Mouse (Mus musculus) neural tube, embryonic 13.5 days (tissue): ENCODE data around the gene Rasa2. TPM values are rescaled to one million over a fixed set of nuclear protein-coding genes. Genes with fewer than 3 reads are reported as not detected.
A peak's percentile ranks its signal among the peaks of the same experiment; 100 is the strongest.
"Not testable (repeated sequence)": the region's sequence is repeated elsewhere in the genome, so short reads cannot be mapped to it uniquely, and the experiment has no call there.

Experiments used
- ATAC-seq: fragments of 200-750 bp; cut with Nextera tagmentation; 2 replicates; pipeline ENCODE4 v1.8.0; 2017; ENCODE audit warnings: low read depth, mild to moderate bottlenecking, moderate TSS enrichment, moderate library complexity
- H3K27ac ChIP-seq: fragments of 300-500 bp; sonication (generic); replicated peaks from 2 replicates; pipeline ENCODE4 v1.5.1; 2015; ENCODE audit warnings: moderate library complexity, mild to moderate bottlenecking, inconsistent platforms
- H3K27me3 ChIP-seq: fragments of 300-500 bp; sonication (generic); 2 replicates; pipeline ENCODE4 v1.6.1; 2015; ENCODE audit warnings: mild to moderate bottlenecking, inconsistent platforms
- H3K36me3 ChIP-seq: fragments of 300-500 bp; sonication (generic); 2 replicates; pipeline ENCODE4 v1.6.1; 2015; ENCODE audit warnings: mild to moderate bottlenecking, inconsistent platforms
- H3K4me1 ChIP-seq: fragments of 300-500 bp; sonication (generic); replicated peaks from 2 replicates; pipeline ENCODE4 v1.6.1; 2015; ENCODE audit warnings: inconsistent platforms
- H3K4me2 ChIP-seq: fragments of 300-500 bp; sonication (generic); 2 replicates; pipeline ENCODE4 v1.6.1; 2015; ENCODE audit warnings: inconsistent platforms, mild to moderate bottlenecking, moderate library complexity
- H3K4me3 ChIP-seq: fragments of 300-500 bp; sonication (generic); 2 replicates; pipeline ENCODE4 v1.5.1; 2015; ENCODE audit warnings: mild to moderate bottlenecking, inconsistent platforms
- H3K9ac ChIP-seq: fragments of 300-500 bp; sonication (generic); 2 replicates; pipeline ENCODE4 v1.6.1; 2015; ENCODE audit warnings: moderate library complexity, mild to moderate bottlenecking, inconsistent platforms
- H3K9me3 ChIP-seq: fragments of 300-500 bp; sonication (generic); 2 replicates; pipeline ENCODE4 v1.6.1; 2016; ENCODE audit warnings: inconsistent platforms
- WGBS: fragments of 180-500 bp; shearing (Covaris S2); methylation state at CpG from one replicate; pipeline ENCODE4 v1.1.7; 2015; 5-methylcytosine and 5-hydroxymethylcytosine counted together
- polyA plus RNA-seq: library from polyadenylated mRNA; unstranded; fragments of >200 nt; fragmentation: Nextera tagmentation; extraction: Ambion mirVana; gene quantifications from 2 replicates; pipeline ENCODE4 v1.2.1, GENCODE M21; 2015

The Rasa2 gene
- polyA plus RNA-seq, 1 experiment from 2014 or later = 16.3 TPM

DNA sequence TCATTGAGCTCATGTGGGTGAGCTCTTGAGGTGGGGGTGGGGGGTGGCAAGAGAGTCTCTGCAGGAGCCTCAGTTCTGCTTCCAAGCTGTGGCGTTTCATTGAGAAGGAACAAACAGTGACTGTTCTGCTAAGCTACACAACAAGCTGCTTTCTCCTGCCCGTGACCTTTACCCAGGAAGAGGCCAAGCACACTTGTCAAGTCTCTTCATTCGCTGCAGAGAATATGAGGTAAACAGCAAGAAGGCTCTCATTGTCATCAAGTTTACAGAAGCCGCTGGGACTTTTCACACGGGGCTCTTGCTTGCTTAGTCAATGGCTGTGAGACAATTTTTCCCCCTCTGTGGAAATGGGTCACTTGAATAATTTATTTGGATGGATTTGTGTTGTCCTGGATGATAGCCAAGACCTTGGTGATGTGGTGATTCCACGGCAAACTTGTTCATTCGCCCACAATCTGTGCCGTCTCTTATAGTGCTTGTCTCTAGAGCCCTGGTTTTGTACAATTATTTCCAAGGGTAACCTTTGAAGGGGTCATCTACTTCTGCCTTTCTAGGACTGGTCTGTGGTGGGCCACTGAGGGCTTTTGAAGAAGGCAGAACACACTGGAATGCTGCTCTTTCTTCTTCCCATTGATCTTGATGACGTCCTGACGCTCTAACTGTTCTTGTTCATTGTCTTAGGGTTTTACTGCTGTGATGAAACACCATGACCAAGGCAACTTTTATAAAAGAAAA lies 29.3 kb upstream of the Rasa2 start:
- ATAC-seq = peak; percentile 71
- Histone ChIP-seq H3K27me3 (no peaks in the 10 kb centered on the region), H3K27ac (0 out of 2 replicates have a peak overlapping the region, but pooled peaks have one; percentile 6), H3K9me3 (no peaks in the 10 kb centered on the region), H3K4me2 (no peak overlapping the region), H3K36me3 (no peaks in the 10 kb centered on the region), H3K4me3 (no peak overlapping the region), H3K9ac (no peak overlapping the region), H3K4me1 (0 out of 2 replicates have a peak, but pooled peaks cover 7% of the 10 kb centered on the region)
- 54% methylated on average over 10 of the region's 10 CpGs for WGBS

DNA sequence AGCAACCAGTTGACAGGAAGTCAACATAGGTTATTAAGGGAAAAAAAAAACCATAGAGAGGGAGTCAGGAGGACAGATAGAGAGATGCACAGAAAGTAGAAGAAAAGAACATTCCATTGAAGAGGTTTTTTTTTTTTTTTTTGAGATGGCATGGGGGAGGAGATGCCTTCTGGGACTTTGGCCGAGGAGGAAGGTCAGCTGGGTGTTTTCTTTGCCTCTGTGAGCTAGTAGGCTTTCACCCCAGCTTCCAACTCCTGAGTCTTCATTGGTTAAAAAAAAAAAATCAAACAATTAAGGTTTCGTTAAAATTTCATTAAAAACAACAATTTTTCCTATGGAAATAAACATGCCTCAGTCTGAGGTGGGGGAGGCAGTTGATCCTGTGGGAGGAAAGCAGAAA lies 28.4 kb upstream of the Rasa2 start:
- no peaks in the 10 kb centered on the region for H3K27me3 ChIP-seq
- 75% methylated on average over 2 of the region's 2 CpGs for WGBS
- H3K4me1 ChIP-seq = 0 out of 2 replicates have a peak, but pooled peaks cover 7% of the 10 kb centered on the region
- ATAC-seq = no peak
- H3K27ac ChIP-seq = 0 out of 2 replicates have a peak overlapping the region, but pooled peaks have one; percentile 6
- H3K4me3 ChIP-seq = no peak overlapping the region
- H3K9ac ChIP-seq = no peak overlapping the region
- H3K9me3 ChIP-seq = no peaks in the 10 kb centered on the region
- H3K4me2 ChIP-seq = no peak overlapping the region
- no peaks in the 10 kb centered on the region for H3K36me3 ChIP-seq

DNA sequence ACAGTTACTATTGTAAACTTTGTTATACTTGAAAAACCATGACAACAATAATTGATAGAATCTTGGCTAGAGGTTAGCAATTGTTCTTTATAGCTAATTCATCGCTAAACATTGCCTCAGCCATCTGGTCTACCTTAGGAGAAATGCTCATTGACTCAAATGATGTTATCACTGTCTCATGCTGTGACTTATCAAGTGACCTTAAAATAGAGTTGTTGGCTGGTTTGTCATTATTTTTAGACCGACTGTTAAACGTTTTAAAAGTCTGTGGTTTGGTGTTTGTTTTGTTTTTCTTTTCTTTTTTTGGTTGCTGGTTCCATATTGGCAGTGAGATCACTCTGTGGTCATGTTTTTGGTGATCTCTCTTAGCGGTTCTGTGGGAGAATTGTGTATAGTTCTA lies 22.1 kb upstream of the Rasa2 start:
- 78% methylated on average over 4 of the region's 4 CpGs for WGBS
- no peaks in the 10 kb centered on the region for H3K4me1 ChIP-seq
- H3K36me3 ChIP-seq = no peaks in the 10 kb centered on the region
- no peak overlapping the region for H3K4me3 ChIP-seq
- no peak overlapping the region for H3K27ac ChIP-seq
- H3K27me3 ChIP-seq = no peaks in the 10 kb centered on the region
- H3K9ac ChIP-seq = no peak overlapping the region
- H3K9me3 ChIP-seq = no peaks in the 10 kb centered on the region
- no peak overlapping the region for H3K4me2 ChIP-seq
- no peak for ATAC-seq

DNA sequence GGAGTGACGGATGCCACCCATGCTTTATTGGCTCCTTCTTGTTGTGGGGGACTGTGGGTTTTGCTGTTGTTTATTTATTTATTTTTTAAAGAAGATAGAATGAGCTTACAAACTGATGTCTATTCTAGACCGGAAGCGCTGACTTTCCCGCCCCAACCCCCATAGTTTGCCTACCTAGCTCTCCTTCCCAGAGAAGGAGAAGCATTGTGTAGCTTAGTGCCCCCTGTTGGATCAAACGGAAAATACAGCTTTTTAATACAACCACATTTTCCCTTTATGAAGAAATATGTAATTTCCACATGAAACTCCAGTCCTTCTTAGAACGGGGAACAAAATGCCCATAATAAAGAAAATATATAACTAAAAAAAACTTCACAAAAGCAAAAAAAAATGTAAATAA lies 21.3 kb upstream of the Rasa2 start:
- ATAC-seq = no peak
- WGBS = 62% methylated on average over 6 of the region's 6 CpGs

DNA sequence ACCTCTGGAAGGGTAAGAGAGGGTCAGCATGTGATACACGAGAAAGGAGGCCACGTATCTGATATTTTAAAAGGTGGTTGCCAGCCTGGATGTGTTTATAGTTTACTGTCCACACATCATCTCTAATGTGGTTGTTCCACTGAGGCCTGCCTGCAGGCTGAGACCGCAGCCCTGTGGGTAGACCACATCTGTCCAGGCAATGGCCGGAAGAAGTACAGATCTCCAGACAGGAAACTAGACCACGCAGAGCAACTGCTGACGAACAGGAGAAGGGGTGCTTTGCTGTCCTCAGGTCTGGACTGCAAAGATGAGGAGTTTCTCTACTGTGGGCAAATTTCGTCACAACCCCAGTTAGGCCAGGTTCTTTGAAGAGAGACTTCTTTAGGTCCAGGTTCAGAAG lies 19.4 kb upstream of the Rasa2 start:
- no peaks in the 10 kb centered on the region for H3K4me1 ChIP-seq
- H3K9me3 ChIP-seq = no peaks in the 10 kb centered on the region
- H3K4me2 ChIP-seq = no peak overlapping the region
- H3K27me3 ChIP-seq = no peaks in the 10 kb centered on the region
- H3K36me3 ChIP-seq = no peaks in the 10 kb centered on the region
- H3K27ac ChIP-seq = no peak overlapping the region
- no peak overlapping the region for H3K4me3 ChIP-seq
- ATAC-seq = no peak
- H3K9ac ChIP-seq = no peak overlapping the region
- WGBS = 84% methylated on average over 7 of the region's 7 CpGs

More for the DNA sequence above, 21.3 kb upstream of the Rasa2 start:
- Histone ChIP-seq H3K4me3 (no peak overlapping the region), H3K4me2 (no peak overlapping the region), H3K27me3 (no peaks in the 10 kb centered on the region), H3K36me3 (no peaks in the 10 kb centered on the region), H3K9ac (no peak overlapping the region), H3K9me3 (no peaks in the 10 kb centered on the region), H3K4me1 (no peaks in the 10 kb centered on the region), H3K27ac (no peak overlapping the region)

DNA sequence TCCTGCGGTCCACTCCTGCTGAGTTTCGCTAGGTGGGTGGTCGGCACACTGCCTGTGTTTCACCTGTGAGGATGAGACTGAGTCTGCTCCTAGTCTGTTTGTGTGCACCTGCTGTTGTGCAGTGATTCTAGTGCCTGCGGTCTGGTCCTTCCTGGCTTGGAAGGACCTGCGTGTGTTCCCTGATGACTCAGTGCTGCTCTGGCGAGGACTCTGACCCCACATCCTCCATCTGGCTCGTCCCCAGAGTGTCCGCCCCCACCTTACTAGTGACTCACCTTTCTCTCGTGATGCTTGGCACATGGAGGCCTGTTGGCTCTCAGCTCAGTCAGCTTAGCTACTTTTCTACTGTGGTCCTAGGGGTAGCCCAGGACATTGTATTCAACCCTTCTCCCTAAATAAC lies 18.5 kb upstream of the Rasa2 start:
- H3K4me1 ChIP-seq = no peaks in the 10 kb centered on the region
- no peaks in the 10 kb centered on the region for H3K36me3 ChIP-seq
- WGBS = 73% methylated on average over 9 of the region's 9 CpGs
- no peak overlapping the region for H3K4me2 ChIP-seq
- no peak overlapping the region for H3K27ac ChIP-seq
- no peak overlapping the region for H3K4me3 ChIP-seq
- no peaks in the 10 kb centered on the region for H3K9me3 ChIP-seq
- no peaks in the 10 kb centered on the region for H3K27me3 ChIP-seq
- no peak overlapping the region for H3K9ac ChIP-seq
- no peak for ATAC-seq

DNA sequence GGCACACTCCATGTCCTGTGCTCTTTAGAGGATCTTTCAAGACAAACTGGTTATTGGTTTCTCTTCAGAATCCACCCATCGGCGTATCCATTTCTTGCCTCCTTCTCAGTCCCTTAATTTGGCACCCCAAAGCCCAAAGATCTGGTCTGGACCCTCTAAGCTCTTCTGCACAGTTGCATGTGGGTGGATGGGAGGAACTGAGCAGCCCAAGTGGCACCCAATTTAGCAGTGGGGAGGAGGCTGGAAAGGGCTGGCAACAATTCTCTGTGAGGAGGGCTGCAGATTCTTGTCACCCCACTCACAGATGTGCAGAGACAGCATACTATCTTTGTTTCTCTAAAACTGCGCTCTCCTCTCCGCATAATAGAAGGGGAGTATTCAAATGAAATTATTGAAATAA lies 17.9 kb upstream of the Rasa2 start:
- Histone ChIP-seq H3K27ac (no peak overlapping the region), H3K4me2 (no peak overlapping the region), H3K4me1 (no peaks in the 10 kb centered on the region), H3K9me3 (no peaks in the 10 kb centered on the region), H3K36me3 (no peaks in the 10 kb centered on the region), H3K9ac (no peak overlapping the region), H3K27me3 (no peaks in the 10 kb centered on the region), H3K4me3 (no peak overlapping the region)
- ATAC-seq = no peak
- WGBS = 96% methylated on average over 4 of the region's 4 CpGs

DNA sequence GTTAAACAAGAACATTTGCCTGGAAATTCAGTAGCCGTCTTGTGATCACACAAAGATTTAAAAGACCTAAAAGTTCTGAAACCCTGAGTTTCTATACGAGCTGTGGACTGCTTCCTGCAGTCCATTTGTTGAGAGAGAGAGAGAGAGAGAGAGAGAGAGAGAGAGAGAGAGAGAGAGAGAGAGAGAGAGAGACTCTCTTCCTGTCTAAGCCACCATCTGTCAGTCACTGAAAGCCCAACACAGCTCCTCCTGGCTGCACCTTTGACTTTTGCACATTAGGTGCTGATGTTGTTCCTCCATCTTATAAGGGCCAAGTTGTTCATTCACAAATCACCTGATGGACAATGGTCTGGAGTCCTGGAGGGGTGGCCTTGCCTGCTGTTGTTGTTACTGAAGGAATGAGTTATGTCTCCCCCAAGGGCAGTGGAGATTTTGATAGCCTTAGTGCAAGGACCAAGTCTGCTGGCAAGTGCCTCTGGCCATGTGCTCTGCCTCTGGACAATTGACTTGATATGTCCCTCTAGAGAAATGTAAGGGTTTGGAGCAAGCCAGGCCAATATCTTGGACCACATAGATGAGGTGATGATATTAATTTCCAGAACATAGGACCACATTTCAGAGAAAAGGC lies 15.4 kb upstream of the Rasa2 start:
- no peaks in the 10 kb centered on the region for H3K36me3 ChIP-seq
- no peak for ATAC-seq
- no peaks in the 10 kb centered on the region for H3K4me1 ChIP-seq
- H3K9me3 ChIP-seq = no peaks in the 10 kb centered on the region
- H3K27me3 ChIP-seq = no peaks in the 10 kb centered on the region
- H3K27ac ChIP-seq = no peak overlapping the region
- WGBS = 60% methylated on average over 2 of the region's 2 CpGs
- H3K4me2 ChIP-seq = no peak overlapping the region
- H3K4me3 ChIP-seq = no peak overlapping the region
- H3K9ac ChIP-seq = no peak overlapping the region

DNA sequence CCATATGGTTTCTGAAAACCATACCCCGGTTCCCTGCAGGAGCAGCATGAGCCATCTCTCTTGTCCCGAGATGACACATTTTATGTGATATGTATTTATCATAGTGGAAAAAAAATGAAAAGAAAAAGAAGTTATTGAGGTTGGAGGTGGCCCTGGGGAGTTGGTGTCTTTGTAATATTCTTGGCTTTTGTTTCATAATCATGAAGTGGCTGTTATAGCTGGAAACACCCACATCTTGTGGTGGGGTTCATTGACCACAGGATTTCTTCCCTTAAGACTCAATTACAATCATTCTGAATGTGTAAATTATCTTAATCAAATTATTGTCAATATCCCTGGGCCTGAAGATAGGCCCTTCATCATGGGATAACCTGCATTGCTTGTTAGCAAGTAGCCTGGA lies 13.4 kb upstream of the Rasa2 start:
- Histone ChIP-seq H3K9ac (no peak overlapping the region), H3K36me3 (no peaks in the 10 kb centered on the region), H3K27ac (no peak overlapping the region), H3K4me3 (no peak overlapping the region), H3K4me2 (no peak overlapping the region), H3K27me3 (no peaks in the 10 kb centered on the region), H3K9me3 (no peaks in the 10 kb centered on the region), H3K4me1 (no peaks in the 10 kb centered on the region)
- no peak for ATAC-seq
- WGBS = 91% methylated on average over 2 of the region's 2 CpGs

DNA sequence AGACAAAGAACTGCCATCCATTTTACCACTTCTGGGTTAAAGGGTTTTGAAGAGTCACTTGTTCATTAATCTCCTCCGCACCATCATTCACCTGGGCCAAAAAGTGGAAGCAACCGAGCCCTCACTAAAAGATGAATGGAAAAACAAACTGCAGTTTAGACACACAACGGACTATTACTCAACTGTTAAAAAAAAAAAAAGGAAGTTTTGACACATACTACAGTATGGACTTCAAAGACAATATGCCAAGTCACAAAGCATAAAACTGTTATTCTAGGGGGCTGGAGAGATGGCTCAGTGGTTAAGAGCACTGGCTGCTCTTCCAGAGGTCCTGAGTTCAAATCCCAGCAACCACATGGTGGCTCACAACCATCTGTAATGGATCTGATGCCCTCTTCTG lies 12.6 kb upstream of the Rasa2 start:
- H3K4me1 ChIP-seq, H3K4me2 ChIP-seq, ATAC-seq, H3K4me3 ChIP-seq, H3K9ac ChIP-seq, H3K27me3 ChIP-seq, H3K27ac ChIP-seq, H3K36me3 ChIP-seq, H3K9me3 ChIP-seq: not testable (repeated sequence)
- WGBS = 88% methylated on average over 3 of the region's 3 CpGs

DNA sequence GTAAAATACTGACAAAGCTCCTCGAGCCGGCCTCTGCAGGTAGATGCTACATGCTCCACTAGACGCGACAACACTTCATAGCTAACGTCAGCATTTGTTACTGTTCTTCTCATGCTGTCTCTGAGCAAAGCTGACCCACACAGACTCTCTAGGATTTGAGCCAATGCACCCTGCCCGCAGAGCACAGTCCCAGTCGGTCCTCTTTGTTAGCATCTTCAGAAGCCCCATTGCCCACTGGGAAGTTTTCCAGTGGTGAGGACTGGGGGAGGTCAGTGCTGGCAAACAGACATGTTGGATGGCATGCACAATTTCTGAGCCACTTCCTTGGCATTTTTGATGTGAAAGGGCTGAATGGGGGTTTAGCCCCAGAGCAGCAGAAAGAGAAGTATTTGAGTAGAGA lies 8.0 kb upstream of the Rasa2 start:
- Histone ChIP-seq H3K9me3 (no peaks in the 10 kb centered on the region), H3K27ac (no peak overlapping the region), H3K27me3 (no peaks in the 10 kb centered on the region), H3K4me3 (no peak overlapping the region), H3K4me1 (no peaks in the 10 kb centered on the region), H3K9ac (no peak overlapping the region), H3K4me2 (no peak overlapping the region), H3K36me3 (no peaks in the 10 kb centered on the region)
- ATAC-seq = no peak
- WGBS = 74% methylated on average over 7 of the region's 7 CpGs

DNA sequence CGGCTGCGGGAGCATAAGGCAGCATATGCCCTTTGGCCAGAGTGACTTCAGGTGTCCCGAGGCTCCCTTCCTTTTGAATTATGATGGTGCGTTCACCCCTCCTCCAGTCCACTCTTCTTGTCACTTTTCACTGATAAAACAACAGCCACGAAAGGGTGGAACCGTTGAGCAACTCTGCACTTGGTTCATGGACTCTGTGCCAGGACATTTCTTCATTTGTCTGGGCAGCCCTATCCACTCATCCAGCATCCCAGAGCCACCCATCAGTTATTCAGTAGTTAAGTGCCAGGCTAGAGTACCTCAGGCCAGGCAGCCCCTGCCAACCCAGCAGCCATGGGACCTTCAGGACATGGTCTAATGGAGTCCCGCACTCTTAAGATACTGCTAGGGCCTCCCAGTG lies 7.1 kb upstream of the Rasa2 start:
- no peaks in the 10 kb centered on the region for H3K9me3 ChIP-seq
- 87% methylated on average over 7 of the region's 7 CpGs for WGBS
- H3K27me3 ChIP-seq = no peaks in the 10 kb centered on the region
- H3K27ac ChIP-seq = no peak overlapping the region
- no peaks in the 10 kb centered on the region for H3K36me3 ChIP-seq
- no peak overlapping the region for H3K4me2 ChIP-seq
- H3K9ac ChIP-seq = no peak overlapping the region
- H3K4me1 ChIP-seq = no peaks in the 10 kb centered on the region
- ATAC-seq = no peak
- H3K4me3 ChIP-seq = no peak overlapping the region

DNA sequence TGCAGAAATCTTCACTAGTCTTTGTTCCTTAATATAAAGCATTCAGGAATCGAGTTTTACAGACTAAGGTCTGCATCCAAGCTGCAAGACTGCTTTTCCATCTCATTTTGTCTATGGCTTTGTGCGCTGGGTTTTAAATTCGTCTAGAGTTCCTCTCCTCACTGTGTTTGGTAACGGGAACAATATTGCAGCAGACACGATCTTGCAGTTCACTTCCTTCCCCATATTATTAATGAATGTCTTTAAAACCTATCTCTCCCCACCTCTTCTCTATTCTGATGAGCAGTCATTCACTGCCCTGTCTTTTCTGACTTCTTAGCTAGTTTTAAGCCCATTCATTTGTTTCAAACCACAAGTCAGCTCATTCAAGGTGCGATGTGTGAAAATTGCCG lies 5.7 kb upstream of the Rasa2 start:
- Histone ChIP-seq H3K27ac (no peak overlapping the region), H3K9me3 (no peaks in the 10 kb centered on the region), H3K27me3 (peaks cover 7% of the 10 kb centered on the region; the same call in 1 of the 2 replicates), H3K4me1 (no peaks in the 10 kb centered on the region), H3K4me2 (no peak overlapping the region), H3K4me3 (no peak overlapping the region), H3K9ac (no peak overlapping the region), H3K36me3 (no peaks in the 10 kb centered on the region)
- 81% methylated on average over 7 of the region's 7 CpGs for WGBS
- no peak for ATAC-seq
